Mouse (Mus musculus) T-cell, adult 2 months (primary cell): Measurements from ENCODE around the gene Mark4.

ENCODE experiments used
- DNase-seq: peaks from one replicate; pipeline ENCODE4 v3.0.0; 2022; ENCODE audit warnings: low spot score

Gene Mark4

DNA sequence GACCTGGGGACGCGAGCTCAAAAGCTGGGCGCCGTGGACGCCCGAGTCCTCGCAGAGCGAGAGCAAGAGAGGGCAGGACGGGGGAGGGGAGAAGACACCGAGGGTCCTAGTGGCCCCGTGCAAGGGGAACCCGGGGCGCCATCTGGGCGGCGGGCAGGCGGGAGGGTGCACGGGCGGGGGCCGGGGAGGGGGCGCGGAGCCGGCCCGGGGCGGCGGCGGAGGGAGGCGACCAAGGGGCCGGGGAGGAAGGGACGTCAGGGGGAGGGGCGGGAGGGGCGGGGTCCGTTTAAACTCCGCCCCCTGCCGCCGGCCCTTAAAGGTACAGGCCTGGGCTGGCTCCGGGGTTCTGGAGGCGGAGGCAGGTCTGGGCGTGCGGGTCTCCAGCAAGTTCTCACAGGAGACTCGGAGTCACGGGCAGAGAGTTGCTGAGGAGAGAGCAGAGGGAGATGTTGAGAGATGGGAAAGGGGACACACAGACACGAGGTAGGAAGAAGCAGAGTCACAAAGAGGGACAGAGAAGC lies at the start of gene Mark4:
Gene Mark4 (minus strand): TSS at position 231 of the 521 bp plus-strand sequence.
- peak; percentile 65 for DNase-seq

DNA sequence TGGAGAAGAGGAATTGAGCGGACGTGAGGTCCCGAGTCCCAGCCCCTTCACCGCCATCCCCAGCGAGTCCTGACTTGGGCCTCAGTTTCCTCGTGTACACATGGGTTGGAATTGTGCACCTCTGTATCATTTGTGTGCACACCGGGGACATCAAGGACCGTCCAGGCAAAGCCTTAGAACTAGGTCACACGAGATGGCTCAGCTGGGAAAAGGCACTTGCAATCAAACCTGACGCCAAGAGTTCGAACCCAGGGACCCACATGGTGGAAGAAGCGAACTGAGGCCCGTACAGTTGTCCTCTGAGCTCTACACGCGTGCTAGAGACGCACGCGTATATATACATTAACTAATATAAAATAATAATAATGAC lies 49.0 kb upstream of the Mark4 start:
- DNase-seq: no peak

DNA sequence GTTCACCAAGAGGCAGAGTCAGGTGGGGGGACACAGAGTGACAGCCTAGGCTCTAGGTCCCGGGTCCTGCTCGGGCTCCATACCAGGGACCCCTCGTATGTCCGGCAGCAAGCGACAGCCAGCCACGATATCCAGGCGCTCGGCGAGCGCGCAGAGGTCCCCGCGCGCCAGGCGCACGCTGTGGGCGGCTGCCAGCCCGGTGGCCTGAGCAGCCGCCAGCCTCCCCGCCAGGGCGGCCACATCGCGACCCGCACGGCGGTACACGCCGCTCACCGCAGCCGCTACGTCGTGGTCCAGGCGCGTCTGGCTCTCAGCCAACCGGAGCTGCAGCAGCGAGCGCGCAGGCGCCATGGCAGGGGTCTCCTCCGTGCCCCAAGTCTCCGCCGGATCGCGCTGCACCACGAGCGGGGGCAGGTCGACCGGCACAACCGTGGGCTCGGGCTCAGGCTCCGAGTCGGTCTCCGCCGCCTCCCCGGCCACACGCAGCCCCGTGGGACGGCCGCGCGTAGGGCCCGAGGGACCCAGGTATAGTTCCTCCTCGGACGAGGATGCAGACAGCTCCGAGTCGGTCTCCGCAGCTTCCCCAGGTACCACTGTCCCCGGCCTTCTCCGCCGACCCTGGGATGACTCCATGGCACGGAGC lies 48.5 kb upstream of the Mark4 start:
- DNase-seq: peak; percentile 37

GRCm38 (mm10) chr7:19506326-19506725 lies 47.7 kb upstream of the Mark4 start:
- no peak for DNase-seq

GRCm38 (mm10) chr7:19503481-19504068 lies 45.0 kb upstream of the Mark4 start:
- DNase-seq: peak; percentile 47

- no peak for DNase-seq
Measured at GRCm38 (mm10) chr7:19501658-19502057, 43.0 kb upstream of the Mark4 start.

- DNase-seq: no peak
Measured at GRCm38 (mm10) chr7:19500420-19501363, 42.1 kb upstream of the Mark4 start.

DNA sequence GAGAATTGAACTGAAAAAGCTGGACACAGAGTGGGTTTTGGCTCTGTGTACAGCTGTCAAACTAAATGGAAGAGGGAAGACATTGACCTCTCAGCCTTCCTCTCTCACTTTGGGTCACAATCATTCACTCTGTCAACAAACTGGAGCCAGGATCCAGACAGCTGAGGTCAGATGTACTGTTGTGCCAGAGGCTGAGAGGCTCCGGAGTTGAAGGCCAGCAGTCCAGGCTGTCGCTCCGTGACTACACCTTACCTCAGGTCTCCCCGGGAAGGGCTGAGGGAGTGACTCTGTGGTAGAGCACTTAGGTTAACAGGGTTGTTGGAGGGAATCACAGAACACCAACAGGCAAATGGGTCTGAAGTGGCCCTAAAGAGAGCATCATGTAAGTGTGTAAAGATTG lies 39.7 kb upstream of the Mark4 start:
- DNase-seq: no peak

- DNase-seq: no peak
Measured at GRCm38 (mm10) chr7:19496214-19496555, 37.6 kb upstream of the Mark4 start.

GRCm38 (mm10) chr7:19495521-19496213 lies 37.0 kb upstream of the Mark4 start:
- DNase-seq: no peak

- DNase-seq: no peak
Measured at GRCm38 (mm10) chr7:19494751-19495474, 36.3 kb upstream of the Mark4 start.

GRCm38 (mm10) chr7:19491731-19492130 lies 33.1 kb upstream of the Mark4 start:
- peak; percentile 8 for DNase-seq

DNA sequence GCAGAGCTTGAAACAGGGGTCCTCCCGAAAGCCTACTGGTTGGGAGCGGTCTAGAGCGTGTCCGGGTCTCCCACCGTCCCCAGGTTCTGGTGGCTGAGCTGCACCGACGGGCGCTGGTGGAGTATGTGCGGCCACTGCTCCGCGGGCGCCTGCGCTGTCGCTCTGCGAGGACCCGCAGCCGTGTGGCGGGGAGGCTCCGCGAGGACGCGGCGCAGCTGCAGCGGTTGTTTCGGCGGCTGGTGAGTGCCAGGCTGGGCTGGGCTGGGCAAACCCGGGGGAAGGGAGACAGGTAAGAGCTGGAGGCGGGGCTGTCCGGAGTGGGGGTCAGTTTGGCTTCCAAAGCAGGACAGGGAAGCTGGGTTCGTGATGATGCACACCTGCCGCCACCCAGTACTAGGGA lies 30.9 kb upstream of the Mark4 start:
- no peak for DNase-seq

DNA sequence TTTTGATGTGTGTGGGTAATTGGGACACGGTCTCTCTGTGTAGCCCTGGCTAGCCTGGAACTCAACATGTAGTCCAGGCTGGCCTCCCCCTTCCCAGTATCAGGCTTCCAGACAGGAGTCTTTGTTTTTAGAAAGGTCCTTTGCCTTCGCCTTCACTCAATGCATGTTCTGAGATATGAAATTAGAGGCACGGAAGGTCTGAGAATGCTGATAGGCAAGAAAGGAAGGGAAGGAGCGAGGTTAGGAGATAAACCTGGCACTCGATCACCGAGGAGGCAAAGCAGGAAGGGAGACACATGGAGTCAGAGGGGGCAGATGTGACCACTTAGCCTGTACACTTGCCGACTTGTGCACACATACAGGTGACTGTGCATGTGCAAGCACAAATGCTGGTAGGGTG lies 27.9 kb upstream of the Mark4 start:
- DNase-seq: no peak

DNA sequence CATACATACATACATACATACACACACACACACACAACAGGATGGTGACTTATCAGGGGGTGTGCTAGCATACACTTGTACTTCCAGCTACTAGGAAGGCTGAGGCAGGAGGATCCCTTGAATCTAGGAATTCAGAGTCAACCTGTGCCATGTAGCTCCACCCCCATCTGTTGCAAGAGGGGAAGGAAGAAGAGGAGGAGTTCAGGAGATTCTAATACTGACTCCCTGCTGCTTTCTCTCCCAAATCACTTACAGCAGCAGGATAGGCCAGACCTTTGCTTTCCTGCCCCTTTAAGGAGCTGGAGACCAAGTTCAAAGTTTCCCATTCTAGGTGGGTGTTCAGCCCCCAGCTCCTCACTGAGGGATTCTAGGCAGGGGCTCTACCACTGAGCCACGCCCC lies 26.9 kb upstream of the Mark4 start:
- no peak for DNase-seq

- DNase-seq: no peak
Measured at GRCm38 (mm10) chr7:19483281-19483680, 24.7 kb upstream of the Mark4 start.

DNA sequence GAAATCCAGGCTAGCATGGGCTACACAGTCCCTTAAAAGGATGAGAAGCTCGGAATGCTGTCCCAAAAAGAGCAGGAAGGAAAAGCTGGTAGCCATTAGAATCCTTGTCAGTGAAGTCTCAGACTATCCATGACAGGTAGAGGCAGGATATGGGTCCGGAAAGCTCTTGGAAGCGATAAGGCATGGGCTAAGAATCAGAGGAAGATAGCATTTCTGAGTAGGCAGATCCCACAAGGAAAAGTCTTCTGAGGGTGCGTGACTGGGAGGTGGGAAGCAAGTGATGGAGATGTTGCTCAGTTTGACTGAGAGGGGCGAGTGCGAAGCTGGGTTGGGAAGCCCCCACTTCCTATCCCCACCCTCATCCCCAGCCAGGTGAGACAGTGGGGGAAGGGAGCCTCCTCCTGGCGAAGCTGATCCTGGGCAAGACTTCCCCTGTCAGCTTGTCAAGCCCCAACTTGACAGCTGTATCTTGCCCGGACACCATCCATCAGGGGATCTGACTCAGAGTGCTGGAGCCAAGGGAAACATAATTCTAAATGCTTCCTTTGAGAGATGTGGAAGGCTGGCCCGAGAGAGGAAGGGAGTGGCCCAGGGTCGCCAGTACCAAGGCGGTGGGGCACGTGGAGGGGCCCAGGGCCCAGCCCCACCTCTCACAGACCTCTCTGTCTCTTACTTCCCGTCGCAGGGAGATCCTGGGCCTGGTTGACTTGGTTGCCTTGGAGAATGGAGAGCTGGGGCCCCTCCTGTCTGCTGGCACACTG lies 19.2 kb upstream of the Mark4 start:
- no peak for DNase-seq

GRCm38 (mm10) chr7:19477084-19477483 lies 18.5 kb upstream of the Mark4 start:
- DNase-seq: no peak

DNA sequence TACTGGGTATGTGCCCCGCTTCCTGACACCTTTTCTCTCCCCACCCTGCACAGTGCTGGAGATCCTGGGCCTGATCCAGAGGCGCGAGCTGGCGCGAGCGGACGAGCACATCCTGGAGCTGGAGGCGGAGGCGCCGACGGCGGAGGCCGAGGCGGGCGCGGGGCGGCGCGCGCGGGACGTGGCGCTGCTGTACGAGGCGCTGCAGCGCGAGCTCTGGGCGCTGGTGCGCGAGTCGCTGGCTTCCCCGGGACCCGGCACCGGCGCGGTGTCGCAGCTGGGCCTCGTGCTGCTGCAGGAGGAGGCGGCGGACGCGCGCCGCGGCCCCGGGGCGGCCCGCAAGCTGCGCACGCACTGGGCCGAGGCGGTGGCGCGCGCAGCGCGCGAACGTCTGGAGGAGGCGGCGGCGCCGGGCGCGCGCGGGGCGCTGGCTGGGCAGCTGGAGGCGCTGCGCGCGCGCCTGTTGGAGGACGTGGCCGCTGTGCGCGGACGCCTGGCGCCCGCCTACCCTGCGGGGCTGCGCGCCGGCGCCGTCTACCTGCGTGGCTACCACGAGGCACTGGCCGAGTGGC lies 15.3 kb upstream of the Mark4 start:
- peak; percentile 18 for DNase-seq

DNA sequence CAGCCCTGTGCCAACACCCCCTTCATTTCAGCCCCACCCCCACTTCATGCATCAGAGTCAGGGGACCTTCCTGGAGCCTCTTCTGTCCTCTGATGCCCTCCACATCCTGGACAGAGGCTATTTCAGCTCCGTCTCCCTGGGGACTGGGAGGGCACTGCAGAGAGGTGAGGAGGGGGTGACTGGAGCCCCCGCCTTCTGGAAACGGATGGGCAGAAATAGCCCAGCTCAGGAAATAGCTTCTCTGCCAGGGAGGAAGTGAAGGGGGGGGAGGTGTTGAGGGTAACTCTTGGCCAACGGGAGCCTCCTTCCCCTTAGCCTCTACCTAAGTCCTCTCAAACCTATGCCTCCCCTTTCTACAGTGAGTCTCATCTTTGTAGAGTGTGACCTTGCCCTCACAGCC lies 13.8 kb upstream of the Mark4 start:
- DNase-seq: no peak

- no peak for DNase-seq
Measured at GRCm38 (mm10) chr7:19470308-19470707, 11.7 kb upstream of the Mark4 start.
